Mouse (Mus musculus): Measurements from ENCODE around the gene Acad11.

DNA sequence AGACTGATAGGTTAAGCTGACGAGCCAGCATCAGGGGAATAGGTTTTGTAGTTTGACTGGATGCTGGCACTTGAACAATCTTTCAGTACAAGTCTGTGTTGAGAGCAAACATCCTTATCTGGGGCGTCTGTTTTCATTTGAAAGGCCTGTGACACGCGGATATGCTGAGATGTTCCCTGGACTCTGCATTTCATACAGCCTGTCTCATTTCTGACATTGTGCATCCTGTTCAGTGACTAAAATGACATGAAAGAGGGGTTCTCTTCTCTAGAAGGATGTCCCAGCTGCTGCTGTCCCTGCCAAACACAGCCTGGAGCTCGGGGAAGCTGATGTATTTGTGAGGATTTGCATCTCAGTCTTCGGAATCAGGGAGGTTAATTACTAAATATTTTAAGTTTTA lies 44.3 kb downstream of the Acad11 start:
- no peak for TF ChIP-seq CTCF (IDR thresholded peaks at IDR 0.05; ENCODE audit: extremely low read depth, insufficient read depth, insufficient read length, insufficient replicate concordance)
- TF ChIP-seq POLR2A (IDR thresholded peaks at IDR 0.05; ENCODE audit: low read depth, low read length) = no peak
